23 mouse cellular contexts compared by ENCODE assay signal in genomic region chr17:80760344-80761145, GRCm38 (mm10). TPM values are rescaled to one million over a fixed set of nuclear protein-coding genes. Genes with fewer than 3 reads are reported as not detected.
DNase-seq lines count a peak whose midpoint lies in the region; ATAC-seq lines count a peak whose summit lies in the region.
"Had no signal": no experiment of that assay in that cellular context is flagged by ENCODE, and none has a peak within 500 bp of the region (broad histone marks: within the 10 kb centered on the region; RNA-seq: fewer than 3 reads in every experiment).

No protein-coding gene starts in this region.

- H3K36me3 ChIP-seq in heart, embryonic 11.5 days (ENCODE audit: control insufficient read depth, insufficient read depth, low read length), result no peaks in the 10 kb centered on the region
- H3K36me3 ChIP-seq in heart, embryonic 10.5 days, result no peaks in the 10 kb centered on the region
- H3K36me3 ChIP-seq in midbrain, embryonic 10.5 days, result no peaks in the 10 kb centered on the region
- H3K36me3 ChIP-seq: forebrain, embryonic 10.5 days; heart, embryonic 15.5 days; neural tube, embryonic 12.5 days; stomach, embryonic 15.5 days had no signal

- peaks cover 8% of the 10 kb centered on the region for H3K4me1 ChIP-seq in heart, embryonic 11.5 days (ENCODE audit: control insufficient read depth, insufficient read depth, low read length)
- H3K4me1 ChIP-seq in heart, embryonic 10.5 days, result peaks cover 23% of the 10 kb centered on the region
- no peaks in the 10 kb centered on the region for H3K4me1 ChIP-seq in midbrain, embryonic 10.5 days
- H3K4me1 ChIP-seq: forebrain, embryonic 10.5 days; neural tube, embryonic 12.5 days had no signal

- no peak overlapping the region for H3K27ac ChIP-seq in heart, embryonic 11.5 days (ENCODE audit: low read depth, low read length)
- H3K27ac ChIP-seq in heart, embryonic 10.5 days, result no peak overlapping the region
- no peak overlapping the region for H3K27ac ChIP-seq in midbrain, embryonic 10.5 days (replicated peaks)
- H3K27ac ChIP-seq: forebrain, embryonic 10.5 days; heart, embryonic 15.5 days; hindbrain, postnatal 0 days; macrophage; neural tube, embryonic 12.5 days; stomach, embryonic 15.5 days had no signal

- ATAC-seq in heart, embryonic 11.5 days (replicated peaks; ENCODE audit: insufficient number of reproducible peaks, low FRiP score, low TSS enrichment), result no peak
- ATAC-seq: hindbrain, postnatal 0 days; intestine, postnatal 0 days had no signal

- H3K4me3 ChIP-seq in heart, embryonic 11.5 days (ENCODE audit: low read depth, low read length), result no peak overlapping the region
- H3K4me3 ChIP-seq in heart, embryonic 10.5 days, result no peak overlapping the region
- H3K4me3 ChIP-seq in midbrain, embryonic 10.5 days, result no peak overlapping the region
- H3K4me3 ChIP-seq: forebrain, embryonic 10.5 days; heart, embryonic 15.5 days; neural tube, embryonic 12.5 days; stomach, embryonic 15.5 days had no signal

- intact Hi-C loops in left cerebral cortex, postnatal 25 days (cut with DNase I), result loop anchor here (1.0 kb wide), 1 partner anchor 41 kb away; no protein-coding TSS in a partner anchor
- intact Hi-C loops in left cerebral cortex, postnatal 4 days (cut with DNase I), result no loop called here

- no peaks in the 10 kb centered on the region for H3K27me3 ChIP-seq in heart, embryonic 11.5 days (ENCODE audit: control insufficient read depth, insufficient read depth, low read length)
- H3K27me3 ChIP-seq in heart, embryonic 10.5 days (ENCODE audit: insufficient read depth, poor library complexity, severe bottlenecking), result no peaks in the 10 kb centered on the region
- H3K27me3 ChIP-seq in midbrain, embryonic 10.5 days (ENCODE audit: low read depth, poor library complexity, severe bottlenecking), result no peaks in the 10 kb centered on the region
- H3K27me3 ChIP-seq: heart, embryonic 15.5 days; neural tube, embryonic 12.5 days; stomach, embryonic 15.5 days had no signal

- WGBS in heart, embryonic 11.5 days (ENCODE audit: insufficient replicate concordance), result 85% methylated on average over 16 of the region's 16 CpGs
- WGBS in heart, embryonic 10.5 days, result 81% methylated on average over 16 of the region's 16 CpGs
- WGBS in midbrain, embryonic 10.5 days, result 94% methylated on average over 16 of the region's 16 CpGs

- peak; percentile 74 for DNase-seq in heart, adult 11 months
- peak; percentile 21 to 83 for DNase-seq in left cerebral cortex, postnatal 25 days (ENCODE audit: low spot score in 2 of 2)
- no peak for DNase-seq in left cerebral cortex, postnatal 4 days
- peak; percentile 78 for DNase-seq in brain, adult 2 months (ENCODE audit: low read depth, low spot score)
- peak; percentile 56 to 74 for DNase-seq in right cerebral cortex, postnatal 10 days (ENCODE audit: low spot score in 2 of 2)
- DNase-seq in heart, embryonic 10.5 days (ENCODE audit: low spot score), result no peak
- DNase-seq in midbrain, embryonic 10.5 days (ENCODE audit: low spot score), result no peak
- DNase-seq: adrenal gland, postnatal 36 days; cerebellum, adult 2 months; gastrocnemius, postnatal 10 days; heart, adult 18-20 months; heart, postnatal 4 days; kidney, postnatal 14 days; lung, embryonic 14.5 days had no signal

- H3K9me3 ChIP-seq in heart, embryonic 11.5 days (replicated peaks; ENCODE audit: control insufficient read depth, low read length), result no peaks in the 10 kb centered on the region
- no peaks in the 10 kb centered on the region for H3K9me3 ChIP-seq in heart, embryonic 10.5 days
- H3K9me3 ChIP-seq in midbrain, embryonic 10.5 days (replicated peaks), result no peaks in the 10 kb centered on the region
- H3K9me3 ChIP-seq: forebrain, embryonic 10.5 days; heart, embryonic 15.5 days; neural tube, embryonic 12.5 days; stomach, embryonic 15.5 days had no signal

- H3K9ac ChIP-seq in heart, embryonic 11.5 days (ENCODE audit: low read depth, low read length), result no peak overlapping the region
- H3K9ac ChIP-seq: heart, embryonic 15.5 days; lung, embryonic 14.5 days; neural tube, embryonic 12.5 days; stomach, embryonic 15.5 days had no signal

- H3K4me2 ChIP-seq in heart, embryonic 11.5 days, result no peak overlapping the region
- H3K4me2 ChIP-seq: heart, embryonic 15.5 days; lung, embryonic 14.5 days; midbrain, embryonic 11.5 days; neural tube, embryonic 12.5 days; stomach, embryonic 15.5 days had no signal

RNA-seq across cellular contexts. Expression of gene Map4k3, which starts 32.3 kb away (rescaled TPM):
- polyA plus RNA-seq in heart, embryonic 11.5 days (2014; fragmentation: Nextera tagmentation; extraction: Ambion mirVana), result 20.4 and 22.0 TPM in 2 replicates
- 10 to 100 TPM; 62.3 to 72.3 TPM for total RNA-seq in left cerebral cortex, postnatal 25 days (2021)
- 10 to 100 TPM; 67.7 to 72.9 TPM for total RNA-seq in left cerebral cortex, postnatal 4 days (2021)
- polyA plus RNA-seq in heart, embryonic 10.5 days (2016; fragmentation: Nextera tagmentation; extraction: Ambion mirVana), result 13.5 and 17.6 TPM in 2 replicates
- polyA plus RNA-seq in midbrain, embryonic 10.5 days (2016; fragmentation: Nextera tagmentation; extraction: Ambion mirVana), result 14.1 and 17.6 TPM in 2 replicates

Comparison
In these comparisons a context has a peak if more than half of its experiments do, and no peak if none do; other contexts are left out.
1. DNase-seq: peak in heart, adult 11 months (single experiment), left cerebral cortex, postnatal 25 days (2 of 2), brain, adult 2 months (single experiment) and right cerebral cortex, postnatal 10 days (2 of 2); none in left cerebral cortex, postnatal 4 days (single experiment), heart, embryonic 10.5 days (single experiment) and midbrain, embryonic 10.5 days (single experiment).